Mouse (Mus musculus) layer of hippocampus, adult 2 months (tissue): Measurements from ENCODE around the gene Apba1. TPM values are rescaled to one million over a fixed set of nuclear protein-coding genes. Genes with fewer than 3 reads are reported as not detected.
A peak's percentile ranks its signal among the peaks of the same experiment; 100 is the strongest.

Experiments
- DNase-seq, 2 experiments: peaks; one replicate each; pipeline ENCODE4 v3.0.0; 2022; ENCODE audit warnings: low spot score in 2 of 2
- H3K27ac ChIP-seq: fragments of 200-600 bp; 2 replicates; pipeline ENCODE4 v1.8.1; 2022
- H3K4me3 ChIP-seq: fragments of 200-600 bp; 2 replicates; pipeline ENCODE4 v1.8.1; 2022; ENCODE audit warnings: mild to moderate bottlenecking
- CTCF ChIP-seq: fragments of 200-600 bp; conservative IDR thresholded peaks from 2 replicates; pipeline ENCODE4 v1.8.1; 2022; ENCODE audit warnings: antibody characterized with exemption, mild to moderate bottlenecking, moderate library complexity
- long read RNA-seq, 2 experiments: library from polyadenylated mRNA; stranded (forward); transcript quantifications; one replicate each; pipeline ENCODE4 v2.0.0; 2021; ENCODE audit warnings: borderline mapping rate in 2 of 2
- total RNA-seq, 2 experiments: library from RNA; stranded (reverse); gene quantifications; 2 replicates each; pipeline ENCODE4 v1.2.3; 2021

Gene Apba1
- 100 to 1,000 TPM; 118 to 119 TPM for total RNA-seq
- long read RNA-seq, experiment 1, full-length matches to known transcripts = 1 of 26 reads
- long read RNA-seq, experiment 1, partial matches to known transcripts = 1 of 26 reads
- long read RNA-seq, experiment 1, other reads (novel, unspliced or antisense) = 24 of 26 reads
- long read RNA-seq, experiment 2, full-length matches to known transcripts = 2 of 44 reads
- long read RNA-seq, experiment 2, partial matches to known transcripts = 5 of 44 reads
- long read RNA-seq, experiment 2, other reads (novel, unspliced or antisense) = 37 of 44 reads

DNA sequence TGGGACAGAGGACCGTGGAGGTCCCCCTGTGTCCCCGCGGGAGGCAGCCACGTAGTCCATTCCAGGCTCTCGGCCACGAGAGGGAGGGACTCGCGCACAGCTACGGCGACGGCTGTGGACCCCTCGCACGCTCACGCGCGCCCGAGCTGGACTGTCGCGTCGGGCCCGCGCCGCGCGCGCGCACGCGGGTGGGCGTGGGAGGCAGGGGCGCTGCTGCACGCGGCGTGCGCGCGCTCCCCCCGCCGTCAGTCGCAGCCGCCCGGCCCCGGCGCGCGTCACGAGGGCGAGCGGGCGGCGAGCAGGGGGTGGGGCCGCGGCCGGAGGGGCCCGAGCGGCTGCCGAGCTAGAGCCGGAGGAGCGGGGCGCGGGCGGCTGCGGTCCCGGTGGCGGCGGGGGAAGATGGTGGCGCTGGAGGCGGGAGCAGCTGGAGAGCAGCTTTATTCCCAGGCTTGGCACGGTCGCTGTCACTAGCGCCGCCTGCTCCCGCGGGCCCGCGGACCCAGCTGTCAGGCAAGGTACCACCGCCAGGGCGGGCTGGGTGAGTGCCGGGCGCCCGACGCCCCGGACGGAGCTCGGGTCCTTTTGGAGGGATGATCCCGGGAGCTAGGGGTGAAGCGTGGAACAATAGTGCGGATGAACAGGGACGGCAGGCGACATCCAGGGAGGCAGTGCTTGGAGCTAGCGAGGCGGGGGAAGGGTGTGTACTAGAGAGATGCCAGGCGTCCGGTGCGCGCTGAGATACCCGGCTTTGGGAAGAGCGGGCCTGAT lies at the start of gene Apba1:
TSS of gene Apba1 (plus strand) at position 334 of the 768 bp plus-strand sequence.
- peak; percentile 59 for TF ChIP-seq CTCF
- Histone ChIP-seq H3K27ac (peak within 1 kb of the TSS; percentile 98), H3K4me3 (peak within 1 kb of the TSS; percentile 96)
- peak; percentile 71 to 80 for DNase-seq

- no peak overlapping the region for H3K4me3 ChIP-seq
- TF ChIP-seq CTCF = no peak
- no peak for DNase-seq
- H3K27ac ChIP-seq = no peak overlapping the region
Measured at GRCm38 (mm10) chr19:23746506-23746905, 12.2 kb upstream of the Apba1 start.

GRCm38 (mm10) chr19:23757011-23757410 lies 1.7 kb upstream of the Apba1 start:
- no peak for DNase-seq
- no peak for TF ChIP-seq CTCF
- H3K4me3 ChIP-seq = no peak overlapping the region; the same call in 1 of the 2 replicates

GRCm38 (mm10) chr19:23757961-23758553 lies 630 bp upstream of the Apba1 start:
- Histone ChIP-seq H3K4me3 (peak overlapping the region; percentile 96), H3K27ac (peak overlapping the region; percentile 98)
- DNase-seq = peak; percentile 93 to 94
- peak; percentile 99 for TF ChIP-seq CTCF

More at GRCm38 (mm10) chr19:23757011-23757410, 1.7 kb upstream of the Apba1 start:
- H3K27ac ChIP-seq = no peak overlapping the region

DNA sequence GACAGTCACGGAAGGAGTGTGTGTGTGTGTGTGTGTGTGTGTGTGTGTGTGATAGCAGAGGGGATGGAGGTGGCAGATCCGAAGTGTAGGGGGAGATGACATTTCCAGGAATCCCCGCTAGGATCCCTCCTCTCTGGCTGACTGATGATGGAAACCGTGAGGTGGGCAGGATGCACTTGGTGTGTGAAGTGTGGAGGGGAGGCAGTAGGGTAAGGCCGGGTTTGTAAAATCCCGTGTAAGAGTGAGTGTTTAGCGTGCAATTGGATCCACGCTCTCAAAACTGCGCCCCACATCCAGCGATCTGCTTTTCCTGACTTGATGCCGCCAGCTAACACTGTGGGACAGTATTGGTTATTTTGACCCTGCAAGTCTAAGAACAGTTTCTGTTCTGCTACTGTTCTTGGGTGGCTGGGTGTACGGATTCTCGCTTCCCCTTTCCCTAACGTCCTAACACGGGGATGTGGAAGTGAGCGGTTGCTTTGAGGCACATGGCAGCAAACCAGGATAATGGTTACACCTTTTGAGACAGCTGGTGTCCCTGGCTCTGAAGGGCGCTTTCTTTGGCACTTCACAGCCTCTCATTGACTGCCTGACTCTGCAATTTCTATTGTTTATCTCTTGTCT lies 747 bp downstream of the Apba1 start:
- H3K4me3 ChIP-seq = peak overlapping the region; percentile 96
- peak; percentile 20 to 63 for DNase-seq
- H3K27ac ChIP-seq = peak overlapping the region; percentile 98
- TF ChIP-seq CTCF = no peak

DNA sequence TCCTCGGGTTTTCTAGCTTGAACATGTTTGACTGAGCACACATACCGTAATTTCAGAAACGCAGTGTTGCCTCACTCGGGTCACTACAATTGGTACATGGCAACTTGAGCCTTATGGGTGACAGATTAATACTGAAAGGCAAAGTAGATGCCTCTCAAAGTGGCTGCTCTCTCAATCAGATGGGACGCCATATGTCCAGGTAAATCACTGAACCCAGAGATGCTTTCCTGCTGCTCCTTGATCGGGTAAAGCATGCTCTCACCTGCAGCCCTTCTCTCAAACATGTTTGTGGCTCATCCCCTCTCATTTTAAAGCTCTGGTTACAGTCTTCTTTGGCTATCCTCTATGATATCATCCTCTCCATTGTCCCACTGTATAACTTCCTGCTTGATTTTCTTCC lies 4.7 kb downstream of the Apba1 start:
- H3K4me3 ChIP-seq = no peak overlapping the region
- H3K27ac ChIP-seq = no peak overlapping the region
- DNase-seq = no peak
- TF ChIP-seq CTCF = no peak

DNA sequence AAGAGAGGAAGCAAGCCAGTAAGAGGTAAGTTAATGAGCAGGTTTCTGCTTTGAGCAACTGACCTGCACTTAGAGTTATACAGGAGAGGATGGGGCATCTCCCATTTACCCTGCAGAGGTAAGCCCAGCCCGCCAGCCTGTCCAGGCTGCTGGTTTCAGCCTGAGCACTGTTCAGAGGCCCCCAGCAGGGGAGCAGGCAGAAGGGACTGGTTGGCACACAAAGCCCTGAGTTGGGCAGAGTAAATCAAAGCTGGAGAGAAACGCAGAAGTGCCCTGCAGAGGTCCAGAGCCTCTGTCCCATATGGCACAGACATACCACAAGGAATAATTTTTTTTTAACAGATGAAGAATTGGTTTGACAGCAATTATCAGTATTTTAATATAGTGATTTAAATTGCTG lies 5.4 kb downstream of the Apba1 start:
- TF ChIP-seq CTCF = peak; percentile 19; the same call in 1 of the 2 replicates
- no peak for DNase-seq
- no peak overlapping the region for H3K4me3 ChIP-seq
- H3K27ac ChIP-seq = peak overlapping the region; percentile 10; the same call in 1 of the 2 replicates

GRCm38 (mm10) chr19:23768864-23769263 lies 10.2 kb downstream of the Apba1 start:
- no peak for DNase-seq
- TF ChIP-seq CTCF = no peak
- no peak overlapping the region for H3K4me3 ChIP-seq
- H3K27ac ChIP-seq = no peak overlapping the region

GRCm38 (mm10) chr19:23770494-23771423 lies 12.1 kb downstream of the Apba1 start:
- no peak overlapping the region for H3K4me3 ChIP-seq
- TF ChIP-seq CTCF = no peak
- H3K27ac ChIP-seq = no peak overlapping the region
- DNase-seq = no peak

DNA sequence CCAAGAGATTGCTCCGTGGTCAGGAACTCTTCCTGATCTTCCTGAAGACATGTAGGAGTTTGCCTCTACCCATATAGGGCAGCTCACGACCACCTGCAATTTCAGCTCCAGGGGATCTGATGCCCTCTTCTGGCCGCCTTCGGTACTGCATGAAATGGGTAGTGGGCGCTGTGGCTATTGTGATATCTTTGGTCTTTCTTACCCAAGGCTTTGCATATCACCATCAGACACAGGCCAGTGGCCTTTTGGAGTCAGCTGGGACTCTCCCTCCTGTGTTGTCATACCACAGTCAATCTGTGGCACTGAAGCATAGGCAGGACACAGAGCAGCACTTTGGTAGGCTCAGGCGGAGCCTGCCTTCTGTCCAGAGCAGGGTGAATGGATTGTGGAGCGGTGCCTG lies 13.3 kb downstream of the Apba1 start:
- peak; percentile 66 for TF ChIP-seq CTCF
- no peak for DNase-seq
- Histone ChIP-seq H3K4me3 (no peak overlapping the region), H3K27ac (no peak overlapping the region)

- Histone ChIP-seq H3K4me3 (no peak overlapping the region), H3K27ac (no peak overlapping the region)
- DNase-seq = no peak
- no peak for TF ChIP-seq CTCF
Measured at GRCm38 (mm10) chr19:23775356-23775755, 16.7 kb downstream of the Apba1 start.

GRCm38 (mm10) chr19:23779130-23779529 lies 20.4 kb downstream of the Apba1 start:
- no peak for TF ChIP-seq CTCF
- Histone ChIP-seq H3K27ac (no peak overlapping the region), H3K4me3 (no peak overlapping the region)
- DNase-seq = no peak
